In genomic region chr7:138708373-138708772, GRCm38 (mm10) we compare ENCODE assay signal across 26 mouse cellular contexts.
"Had no signal": no experiment of that assay in that cellular context is flagged by ENCODE, and none has a peak within 500 bp of the region (broad histone marks: within the 10 kb centered on the region; RNA-seq: fewer than 3 reads in every experiment).

No protein-coding gene starts in this region.

- DNase-seq: gastrocnemius, postnatal 14 days; gastrocnemius, postnatal 36 days; heart, adult 11 months; heart, adult 2 months; heart, postnatal 14 days; heart, postnatal 36 days; kidney, adult 18-20 months; kidney, adult 8-10 months; kidney, postnatal 10 days; kidney, postnatal 25 days; kidney, postnatal 4 days; liver; liver, embryonic 13.5 days; liver, postnatal 0 days had no signal

- H3K27me3 ChIP-seq: heart, embryonic 15.5 days; hindbrain, embryonic 12.5 days; intestine, embryonic 15.5 days; liver, embryonic 13.5 days; liver, embryonic 15.5 days had no signal

- H3K9me3 ChIP-seq: heart, embryonic 13.5 days; heart, embryonic 15.5 days; hindbrain, embryonic 12.5 days; intestine, embryonic 15.5 days; liver, embryonic 15.5 days had no signal

- H3K4me1 ChIP-seq: heart, embryonic 13.5 days; heart, embryonic 15.5 days; hindbrain, embryonic 12.5 days; intestine, embryonic 15.5 days; liver, embryonic 13.5 days; liver, embryonic 15.5 days had no signal

- H3K4me2 ChIP-seq: heart, embryonic 11.5 days; heart, embryonic 13.5 days; heart, embryonic 15.5 days; hindbrain, embryonic 12.5 days; hindbrain, embryonic 14.5 days; intestine, embryonic 15.5 days; liver, embryonic 11.5 days; liver, embryonic 13.5 days; liver, embryonic 15.5 days had no signal

- ATAC-seq: hindbrain, embryonic 16.5 days; inflammation-experienced regulatory T-cells, adult 6 months; intestine, embryonic 15.5 days; intestine, postnatal 0 days; liver, postnatal 0 days had no signal

- H3K36me3 ChIP-seq: heart, embryonic 13.5 days; heart, embryonic 15.5 days; hindbrain, embryonic 12.5 days; intestine, embryonic 15.5 days; liver, embryonic 13.5 days; liver, embryonic 15.5 days had no signal

- H3K4me3 ChIP-seq: heart, adult 2 months; heart, embryonic 13.5 days; heart, embryonic 15.5 days; hindbrain, embryonic 12.5 days; intestine, embryonic 15.5 days; left cerebral cortex, adult 2 months; liver, embryonic 13.5 days; liver, embryonic 15.5 days had no signal

- H3K9ac ChIP-seq: heart, embryonic 13.5 days; heart, embryonic 15.5 days; hindbrain, embryonic 12.5 days; hindbrain, embryonic 14.5 days; intestine, embryonic 15.5 days; liver, embryonic 13.5 days; liver, embryonic 15.5 days; liver, postnatal 0 days had no signal

- H3K27ac ChIP-seq: heart, adult 2 months; heart, embryonic 13.5 days; heart, embryonic 15.5 days; hindbrain, embryonic 12.5 days; hindbrain, embryonic 14.5 days; intestine, embryonic 15.5 days; left cerebral cortex, adult 2 months; liver, embryonic 13.5 days; liver, embryonic 15.5 days had no signal
